ENCODE assay signal across 40 mouse cellular contexts in genomic region chr11:49406784-49407183, GRCm38 (mm10). TPM values are rescaled to one million over a fixed set of nuclear protein-coding genes. Genes with fewer than 3 reads are reported as not detected.
"Had no signal": no experiment of that assay in that cellular context is flagged by ENCODE, and none has a peak within 500 bp of the region (broad histone marks: within the 10 kb centered on the region; RNA-seq: fewer than 3 reads in every experiment).

No protein-coding gene starts in this region.

- H3K36me3 ChIP-seq: embryonic facial prominence, embryonic 10.5 days; embryonic facial prominence, embryonic 12.5 days; embryonic facial prominence, embryonic 13.5 days; embryonic facial prominence, embryonic 15.5 days; forebrain, embryonic 10.5 days; forebrain, embryonic 12.5 days; forebrain, embryonic 15.5 days; heart, embryonic 10.5 days had no signal

- H3K9me3 ChIP-seq: embryonic facial prominence, embryonic 10.5 days; embryonic facial prominence, embryonic 12.5 days; embryonic facial prominence, embryonic 13.5 days; embryonic facial prominence, embryonic 15.5 days; forebrain, embryonic 10.5 days; forebrain, embryonic 12.5 days; forebrain, embryonic 13.5 days; forebrain, embryonic 15.5 days; heart, embryonic 10.5 days had no signal

- H3K27ac ChIP-seq: embryonic facial prominence, embryonic 10.5 days; embryonic facial prominence, embryonic 12.5 days; embryonic facial prominence, embryonic 13.5 days; embryonic facial prominence, embryonic 15.5 days; forebrain, embryonic 10.5 days; forebrain, embryonic 12.5 days; forebrain, embryonic 13.5 days; forebrain, embryonic 15.5 days; gastrocnemius, adult 2 months; heart, adult 2 months; heart, embryonic 10.5 days had no signal

- H3K9ac ChIP-seq: embryonic facial prominence, embryonic 12.5 days; embryonic facial prominence, embryonic 13.5 days; embryonic facial prominence, embryonic 15.5 days; forebrain, embryonic 12.5 days; forebrain, embryonic 13.5 days; forebrain, embryonic 15.5 days; forebrain, postnatal 0 days had no signal

- H3K4me1 ChIP-seq: embryonic facial prominence, embryonic 10.5 days; embryonic facial prominence, embryonic 12.5 days; embryonic facial prominence, embryonic 13.5 days; embryonic facial prominence, embryonic 15.5 days; forebrain, embryonic 10.5 days; forebrain, embryonic 12.5 days; forebrain, embryonic 13.5 days; forebrain, embryonic 15.5 days; heart, embryonic 10.5 days had no signal

- H3K4me3 ChIP-seq: embryonic facial prominence, embryonic 10.5 days; embryonic facial prominence, embryonic 12.5 days; embryonic facial prominence, embryonic 13.5 days; embryonic facial prominence, embryonic 15.5 days; erythroblast, embryonic 14.5 days; forebrain, embryonic 10.5 days; forebrain, embryonic 12.5 days; forebrain, embryonic 13.5 days; forebrain, embryonic 15.5 days; gastrocnemius, adult 2 months; heart, adult 2 months; heart, embryonic 10.5 days had no signal

- H3K4me2 ChIP-seq: embryonic facial prominence, embryonic 12.5 days; embryonic facial prominence, embryonic 13.5 days; embryonic facial prominence, embryonic 15.5 days; forebrain, embryonic 12.5 days; forebrain, embryonic 13.5 days; forebrain, embryonic 15.5 days; heart, embryonic 11.5 days had no signal

- DNase-seq: cerebellum, adult 9-10 months; cerebellum, adult 9-11 months; cerebellum, postnatal 10 days; cerebellum, postnatal 14 days; cerebellum, postnatal 25 days; cerebellum, postnatal 36 days; embryo, embryonic 11 days; forebrain, postnatal 0 days; gastrocnemius, adult 2 months; gastrocnemius, postnatal 10 days; gastrocnemius, postnatal 14 days; gastrocnemius, postnatal 25 days; gastrocnemius, postnatal 36 days; heart, adult 11 months; heart, adult 18-20 months; heart, adult 2 months had no signal

- ATAC-seq: forebrain, embryonic 13.5 days; forebrain, embryonic 14.5 days; forebrain, embryonic 15.5 days; forebrain, embryonic 16.5 days; forebrain, postnatal 0 days had no signal

- H3K27me3 ChIP-seq: embryonic facial prominence, embryonic 12.5 days; embryonic facial prominence, embryonic 13.5 days; embryonic facial prominence, embryonic 15.5 days; forebrain, embryonic 12.5 days; forebrain, embryonic 13.5 days; forebrain, embryonic 15.5 days had no signal

RNA-seq across cellular contexts. Expression of gene Olfr1389, which starts 16.1 kb away (rescaled TPM):
- total RNA-seq: common myeloid progenitor, adult 5-6 weeks; forebrain, postnatal 0 days; gastrocnemius, adult 18-20 months; gastrocnemius, adult 2 months; gastrocnemius, adult 8-10 months; gastrocnemius, postnatal 10 days; gastrocnemius, postnatal 14 days; gastrocnemius, postnatal 25 days; gastrocnemius, postnatal 36 days; gastrocnemius, postnatal 4 days; heart, adult 18-20 months; heart, adult 2 months; heart, adult 8-10 months had no signal
- polyA plus RNA-seq: cortical plate, adult 2 months; embryonic facial prominence, embryonic 10.5 days; embryonic facial prominence, embryonic 11.5 days; embryonic facial prominence, embryonic 12.5 days; embryonic facial prominence, embryonic 13.5 days; embryonic facial prominence, embryonic 14.5 days; erythroblast, embryonic 14.5 days; forebrain, embryonic 10.5 days; forebrain, embryonic 11.5 days; forebrain, embryonic 12.5 days; forebrain, embryonic 13.5 days; forebrain, embryonic 14.5 days; forebrain, embryonic 15.5 days; forebrain, embryonic 16.5 days; forebrain, postnatal 0 days; gonadal fat pad, adult 2 months; heart, adult 2 months; heart, embryonic 10.5 days; heart, embryonic 11.5 days had no signal

RNA-seq across cellular contexts. Expression of gene Olfr1388, which starts 29.6 kb away (rescaled TPM):
- total RNA-seq: heart, adult 2 months had no signal
- polyA plus RNA-seq: erythroblast, embryonic 14.5 days; forebrain, embryonic 14.5 days; forebrain, embryonic 16.5 days; forebrain, postnatal 0 days; heart, adult 2 months had no signal

RNA-seq across cellular contexts. Expression of gene Olfr1387, which starts 48.4 kb away (rescaled TPM):
- total RNA-seq: common myeloid progenitor, adult 5-6 weeks; forebrain, postnatal 0 days; gastrocnemius, adult 18-20 months; gastrocnemius, adult 2 months; gastrocnemius, adult 8-10 months; gastrocnemius, postnatal 10 days; gastrocnemius, postnatal 14 days; gastrocnemius, postnatal 25 days; gastrocnemius, postnatal 36 days; gastrocnemius, postnatal 4 days; heart, adult 18-20 months had no signal
- polyA plus RNA-seq: cortical plate, adult 2 months; embryonic facial prominence, embryonic 10.5 days; embryonic facial prominence, embryonic 11.5 days; embryonic facial prominence, embryonic 12.5 days; embryonic facial prominence, embryonic 13.5 days; embryonic facial prominence, embryonic 14.5 days; erythroblast, embryonic 14.5 days; forebrain, embryonic 10.5 days; forebrain, embryonic 11.5 days; forebrain, embryonic 12.5 days; forebrain, embryonic 13.5 days; forebrain, embryonic 14.5 days; forebrain, embryonic 15.5 days; forebrain, embryonic 16.5 days; forebrain, postnatal 0 days; frontal cortex, adult 2 months; gonadal fat pad, adult 2 months; heart, adult 2 months; heart, embryonic 10.5 days; heart, embryonic 11.5 days had no signal

RNA-seq across cellular contexts. Expression of gene Olfr1386, which starts 58.1 kb away (rescaled TPM):
- total RNA-seq: common myeloid progenitor, adult 5-6 weeks; forebrain, postnatal 0 days; gastrocnemius, adult 18-20 months; gastrocnemius, adult 2 months; gastrocnemius, adult 8-10 months; gastrocnemius, postnatal 10 days; gastrocnemius, postnatal 14 days; gastrocnemius, postnatal 25 days; gastrocnemius, postnatal 36 days; gastrocnemius, postnatal 4 days; heart, adult 18-20 months had no signal
- polyA plus RNA-seq: cortical plate, adult 2 months; embryonic facial prominence, embryonic 10.5 days; embryonic facial prominence, embryonic 11.5 days; embryonic facial prominence, embryonic 12.5 days; embryonic facial prominence, embryonic 13.5 days; erythroblast, embryonic 14.5 days; forebrain, embryonic 10.5 days; forebrain, embryonic 11.5 days; forebrain, embryonic 12.5 days; forebrain, embryonic 13.5 days; forebrain, embryonic 14.5 days; forebrain, embryonic 15.5 days; forebrain, embryonic 16.5 days; forebrain, postnatal 0 days; frontal cortex, adult 2 months; gonadal fat pad, adult 2 months; heart, adult 2 months; heart, embryonic 10.5 days; heart, embryonic 11.5 days had no signal
